Mouse (Mus musculus): ENCODE measurements around the gene Vwa1.

DNA sequence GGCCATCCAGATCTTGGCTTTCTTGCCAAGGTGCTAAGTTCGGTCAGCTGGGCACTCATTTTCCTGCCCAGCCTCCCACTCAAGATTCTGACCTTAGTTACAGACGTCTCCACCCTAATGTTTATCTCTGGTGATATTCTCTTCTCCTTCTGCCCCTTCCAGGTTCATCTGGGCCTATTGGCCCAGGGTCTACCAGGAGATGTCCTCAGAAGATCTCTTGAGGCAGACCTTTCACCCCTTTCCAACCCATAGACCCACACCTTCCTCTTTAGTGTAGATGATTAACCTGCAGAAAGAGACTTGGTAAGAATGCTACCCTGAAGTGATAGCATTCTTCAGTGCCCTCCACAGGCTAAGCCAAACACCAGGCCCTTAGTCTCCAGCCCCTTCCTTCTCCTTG is 2.8 kb downstream of the Vwa1 start:
- TF ChIP-seq POLR2AphosphoS2 (IDR thresholded peaks at IDR 0.05; ENCODE audit: low read depth, low read length) (no peak), CTCF (conservative IDR thresholded peaks at IDR 0.05 in 1 of 2, IDR thresholded peaks at IDR 0.05 in 1 of 2; ENCODE audit: low read depth in 2 of 2, low read length in 2 of 2) (no peak), POLR2A (IDR thresholded peaks at IDR 0.05; ENCODE audit: low read depth, low read length) (no peak), ZNF384 (IDR thresholded peaks at IDR 0.05; ENCODE audit: low read depth, low read length) (no peak), GABPA (IDR thresholded peaks at IDR 0.05; ENCODE audit: insufficient replicate concordance, low read depth, low read length) (no peak), JUN (IDR thresholded peaks at IDR 0.05; ENCODE audit: insufficient read depth, low read depth, low read length) (no peak)

Data from CH12.LX (cell line).